Mouse (Mus musculus) limb, embryonic 15.5 days (tissue): ENCODE measurements around the gene Hcar2. TPM values are rescaled to one million over a fixed set of nuclear protein-coding genes. Genes with fewer than 3 reads are reported as not detected.

Experiments used
- ATAC-seq: fragments of 200-750 bp; cut with Nextera tagmentation; 2 replicates; pipeline ENCODE4 v1.8.0; 2017; ENCODE audit warnings: low read depth, moderate TSS enrichment; ENCODE audit not compliant: insufficient number of reproducible peaks, low FRiP score, low TSS enrichment
- H3K27ac ChIP-seq: fragments of 300-500 bp; sonication (generic); 2 replicates; pipeline ENCODE4 v1.5.1; 2015; ENCODE audit warnings: moderate library complexity, mild to moderate bottlenecking, inconsistent platforms
- H3K27me3 ChIP-seq: fragments of 300-500 bp; sonication (generic); 2 replicates; pipeline ENCODE4 v1.6.1; 2015; ENCODE audit warnings: inconsistent platforms
- H3K36me3 ChIP-seq: fragments of 300-500 bp; sonication (generic); 2 replicates; pipeline ENCODE4 v1.6.1; 2015; ENCODE audit warnings: inconsistent platforms
- H3K4me1 ChIP-seq: fragments of 300-500 bp; sonication (generic); 2 replicates; pipeline ENCODE4 v1.6.1; 2015; ENCODE audit warnings: inconsistent platforms
- H3K4me2 ChIP-seq: fragments of 300-500 bp; sonication (generic); 2 replicates; pipeline ENCODE4 v1.6.1; 2015; ENCODE audit warnings: mild to moderate bottlenecking, inconsistent platforms
- H3K4me3 ChIP-seq: fragments of 300-500 bp; sonication (generic); 2 replicates; pipeline ENCODE4 v1.5.1; 2015; ENCODE audit warnings: mild to moderate bottlenecking, inconsistent platforms
- H3K9ac ChIP-seq: fragments of 300-500 bp; sonication (generic); 2 replicates; pipeline ENCODE4 v1.6.1; 2015; ENCODE audit warnings: inconsistent platforms
- H3K9me3 ChIP-seq: fragments of 300-500 bp; sonication (generic); 2 replicates; pipeline ENCODE4 v1.6.1; 2016; ENCODE audit warnings: inconsistent platforms
- WGBS: fragments of 180-500 bp; shearing (Covaris S2); methylation state at CpG from one replicate; pipeline ENCODE4 v1.1.7; 2015; 5-methylcytosine and 5-hydroxymethylcytosine counted together
- polyA plus RNA-seq: library from polyadenylated mRNA; unstranded; fragments of >200 nt; fragmentation: Nextera tagmentation; extraction: Ambion mirVana; gene quantifications from 2 replicates; pipeline ENCODE4 v1.2.1, GENCODE M21; 2015

Hcar2 gene
- polyA plus RNA-seq, 1 experiment from 2014 or later = 9.4 TPM

DNA sequence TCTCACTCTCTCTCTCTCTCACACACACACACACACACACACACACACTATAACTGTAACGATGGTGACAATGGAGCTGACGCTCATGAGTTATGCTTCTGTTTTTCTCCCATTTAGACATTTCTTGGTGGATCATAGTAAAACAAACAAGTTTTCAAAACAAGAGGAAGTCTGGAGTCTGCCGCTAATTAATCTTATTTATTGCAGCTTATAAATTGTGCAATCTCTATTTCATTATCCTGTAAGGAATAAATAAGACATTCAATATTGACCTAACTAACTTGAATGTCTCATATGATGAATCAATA lies 44.1 kb downstream of the Hcar2 start:
- Histone ChIP-seq H3K27me3 (no peaks in the 10 kb centered on the region), H3K4me3 (no peak overlapping the region), H3K9me3 (no peaks in the 10 kb centered on the region), H3K27ac (no peak overlapping the region), H3K9ac (no peak overlapping the region), H3K4me1 (no peaks in the 10 kb centered on the region), H3K36me3 (peaks cover 27% of the 10 kb centered on the region), H3K4me2 (no peak overlapping the region)
- WGBS = 85% methylated on average over 3 of the region's 3 CpGs
- ATAC-seq = no peak

DNA sequence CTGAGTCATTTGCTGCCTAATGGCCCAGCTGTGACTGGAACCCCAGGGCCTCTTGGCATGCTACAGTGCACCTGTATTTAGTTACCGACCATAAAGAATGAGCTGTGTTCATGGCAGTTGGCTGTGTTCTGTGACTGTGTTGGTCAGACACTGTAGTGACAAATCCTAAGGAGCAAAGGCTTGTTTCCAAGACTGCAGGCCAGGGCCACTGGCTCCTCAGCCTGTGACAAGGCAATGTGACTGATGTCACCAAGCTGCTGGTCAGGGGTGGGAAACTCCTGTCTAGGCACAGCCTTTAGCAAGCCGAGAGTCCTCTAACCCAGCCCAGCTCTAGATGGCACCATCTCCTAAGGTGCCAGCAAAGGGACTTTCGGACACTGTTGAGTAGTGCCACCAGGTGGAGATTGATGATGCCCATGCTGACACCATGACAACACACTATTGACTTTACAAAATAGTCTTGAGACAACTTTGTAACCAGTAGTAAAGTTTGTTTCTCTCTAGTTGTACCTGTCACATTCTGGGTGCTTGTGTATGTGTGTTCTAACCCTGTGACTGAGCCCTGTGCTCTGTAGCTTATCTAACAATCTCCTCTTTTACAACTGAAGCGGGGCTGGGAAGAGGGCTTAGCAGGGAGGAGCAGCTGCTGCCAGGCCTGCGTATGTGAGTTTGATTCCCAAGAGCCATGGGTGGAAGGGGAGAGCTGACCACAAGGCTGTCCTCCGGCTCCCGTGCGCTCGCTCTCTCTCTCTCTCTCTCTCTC lies 44.6 kb downstream of the Hcar2 start:
- ATAC-seq = no peak
- peaks cover 27% of the 10 kb centered on the region for H3K36me3 ChIP-seq
- H3K4me3 ChIP-seq = no peak overlapping the region
- H3K9me3 ChIP-seq = no peaks in the 10 kb centered on the region
- no peak overlapping the region for H3K27ac ChIP-seq
- WGBS = 75% methylated on average over 9 of the region's 9 CpGs
- H3K4me1 ChIP-seq = no peaks in the 10 kb centered on the region
- H3K9ac ChIP-seq = no peak overlapping the region
- H3K27me3 ChIP-seq = no peaks in the 10 kb centered on the region
- H3K4me2 ChIP-seq = no peak overlapping the region

DNA sequence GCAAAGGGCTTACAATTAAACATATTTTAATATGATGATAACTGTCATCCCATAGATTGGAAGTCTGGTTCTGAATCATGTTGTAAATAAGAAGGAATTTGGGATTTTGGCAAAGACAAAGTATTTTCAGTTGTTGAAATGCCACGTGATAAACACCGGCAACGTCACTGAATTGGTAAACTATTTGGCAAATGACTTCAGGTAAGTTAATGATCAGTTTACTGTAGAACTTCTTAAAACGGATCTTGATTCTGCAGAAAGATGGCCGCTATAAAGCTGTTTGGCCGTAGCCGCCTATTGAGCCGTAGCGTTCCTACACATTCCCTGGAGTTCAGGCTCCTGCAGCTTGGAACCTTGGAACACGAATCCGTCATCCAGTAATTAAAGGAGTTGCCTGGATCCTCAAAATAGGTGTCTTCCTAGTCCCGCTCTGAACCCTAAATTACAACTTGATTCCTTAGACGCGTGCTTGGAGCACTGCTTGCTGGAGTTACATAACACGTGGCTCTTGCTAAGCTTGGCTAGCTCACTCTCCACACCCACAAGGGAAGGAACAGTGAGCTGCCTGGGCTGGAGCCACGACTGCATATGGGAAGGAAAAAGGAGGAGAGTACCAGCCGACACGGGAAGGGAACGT lies 46.2 kb downstream of the Hcar2 start:
- Histone ChIP-seq H3K9ac (no peak overlapping the region), H3K4me1 (no peaks in the 10 kb centered on the region), H3K27ac (no peak overlapping the region), H3K4me3 (no peak overlapping the region), H3K36me3 (peaks cover 32% of the 10 kb centered on the region), H3K27me3 (no peaks in the 10 kb centered on the region), H3K4me2 (no peak overlapping the region), H3K9me3 (no peaks in the 10 kb centered on the region)
- no peak for ATAC-seq
- 88% methylated on average over 19 of the region's 19 CpGs for WGBS

DNA sequence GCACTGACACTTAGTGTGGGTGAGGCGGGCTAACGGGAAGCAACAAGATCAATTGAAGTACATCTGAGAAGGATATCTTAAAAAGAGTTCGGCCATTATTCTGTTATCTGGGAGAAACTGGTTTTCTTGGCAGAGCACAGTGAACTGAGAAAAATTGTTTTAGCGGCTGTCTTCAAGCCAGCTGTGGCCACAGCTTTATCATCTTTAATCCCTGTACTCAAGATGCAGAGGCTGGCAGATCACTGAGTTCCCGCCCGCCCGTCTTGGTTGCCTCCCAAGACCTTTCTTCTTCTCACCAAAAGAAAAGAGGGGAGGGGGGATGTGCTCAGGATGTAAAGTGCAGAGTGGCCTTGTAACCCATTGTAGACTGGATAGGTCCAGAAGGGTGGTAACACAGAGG lies 48.4 kb downstream of the Hcar2 start:
- no peak for ATAC-seq
- Histone ChIP-seq H3K4me1 (no peaks in the 10 kb centered on the region), H3K4me3 (no peak overlapping the region), H3K36me3 (peaks cover 35% of the 10 kb centered on the region), H3K27ac (no peak overlapping the region), H3K9me3 (no peaks in the 10 kb centered on the region), H3K9ac (no peak overlapping the region), H3K4me2 (no peak overlapping the region), H3K27me3 (no peaks in the 10 kb centered on the region)
- WGBS = 87% methylated on average over 7 of the region's 7 CpGs

Other genes starting within 250 kb of the Hcar2 start
- gene Clip1, start 180.9 kb downstream of the Hcar2 start, polyA plus RNA-seq = 45.4 and 46.6 TPM in 2 replicates
- 62.3 and 62.7 TPM in 2 replicates for gene Zcchc8, start 144.4 kb downstream of the Hcar2 start, polyA plus RNA-seq
- 109 and 111 TPM in 2 replicates for gene Rsrc2, start 116.1 kb downstream of the Hcar2 start, polyA plus RNA-seq
- gene Kntc1, start 115.8 kb downstream of the Hcar2 start, polyA plus RNA-seq = 20.1 and 21.0 TPM in 2 replicates
- 0.55 and 0.87 TPM in 2 replicates for gene Hcar1, start 14.5 kb upstream of the Hcar2 start, polyA plus RNA-seq
- gene Denr, start 41.7 kb upstream of the Hcar2 start, polyA plus RNA-seq = 131 and 140 TPM in 2 replicates
- gene Gm43518, start 61.9 kb upstream of the Hcar2 start, polyA plus RNA-seq = 2.8 and 3.4 TPM in 2 replicates
- 5.2 and 6.4 TPM in 2 replicates for gene Ccdc62, start 65.2 kb upstream of the Hcar2 start, polyA plus RNA-seq
- 12.4 and 17.4 TPM in 2 replicates for gene Hip1r, start 108.1 kb upstream of the Hcar2 start, polyA plus RNA-seq
- gene Vps37b, start 166.8 kb upstream of the Hcar2 start, polyA plus RNA-seq = 34.7 and 37.8 TPM in 2 replicates
- 2.9 and 3.1 TPM in 2 replicates for gene Abcb9, start 230.3 kb upstream of the Hcar2 start, polyA plus RNA-seq
- gene Ogfod2, start 246.8 kb upstream of the Hcar2 start, polyA plus RNA-seq = 24.8 and 26.4 TPM in 2 replicates